Mouse (Mus musculus): ENCODE results near the gene Slc35c2.
A peak's percentile ranks its signal among the peaks of the same experiment; 100 is the strongest.

Gene Slc35c2

DNA sequence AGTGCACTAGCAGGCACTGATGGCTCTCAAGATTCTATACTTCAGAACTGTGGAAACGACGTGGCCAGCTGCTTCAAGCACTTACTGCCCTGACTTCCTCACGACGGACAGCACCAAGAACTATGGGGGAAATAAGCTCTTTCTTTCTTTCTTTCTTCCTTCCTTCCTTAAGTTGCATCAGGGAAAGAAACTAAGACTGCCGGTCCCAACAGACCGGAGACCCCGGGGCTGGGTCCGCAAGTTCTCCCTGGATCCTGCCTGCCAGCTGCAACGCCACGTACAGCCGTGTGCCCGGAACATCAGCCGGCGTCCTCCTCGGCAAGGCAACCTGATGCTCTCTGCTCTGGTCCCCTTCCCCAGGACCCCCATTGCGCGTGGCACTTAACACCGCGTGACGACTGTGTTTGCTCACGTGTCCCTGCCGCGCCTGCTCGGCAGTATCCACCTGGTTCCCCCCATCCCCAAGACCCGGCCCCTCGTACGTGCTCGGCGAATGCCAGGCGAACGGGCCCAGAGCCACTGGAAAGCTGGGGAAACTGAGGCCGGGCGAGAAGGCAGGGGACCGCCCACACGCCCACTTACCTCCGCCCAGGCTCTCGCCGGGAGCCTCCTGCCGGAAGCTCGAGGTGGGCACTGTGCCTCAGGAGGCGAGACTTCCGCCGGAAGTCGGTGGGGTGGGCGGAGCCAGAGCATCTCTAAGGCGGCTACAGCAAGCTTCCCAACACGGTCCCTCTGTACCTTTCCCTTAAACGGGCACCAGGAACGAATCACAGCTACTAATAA is at the start of gene Slc35c2:
Gene Slc35c2 (minus strand): TSS at position 668 of the 783 bp plus-strand sequence.
- DNase-seq = peak; percentile 98

DNA sequence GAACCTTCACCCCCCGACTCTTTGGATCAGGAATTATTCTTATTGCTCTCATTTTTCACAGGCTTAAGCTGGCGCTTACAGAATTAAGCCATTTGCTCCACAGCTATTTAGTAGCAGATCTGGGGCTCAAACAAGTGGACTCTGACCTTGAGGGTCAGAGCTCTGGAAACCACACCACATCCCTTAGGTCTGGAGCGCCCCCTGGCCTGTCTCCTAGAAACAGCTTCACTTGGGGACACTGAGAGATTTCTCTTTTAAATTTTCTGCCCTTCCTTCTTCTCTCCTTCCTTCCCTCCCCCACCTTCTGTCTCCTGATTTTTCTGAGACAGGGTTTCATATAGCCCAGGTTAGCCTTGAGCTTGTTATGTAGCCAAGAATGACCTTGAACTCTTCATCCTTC is 49.5 kb upstream of the Slc35c2 start:
- DNase-seq = peak; percentile 80 to 83

DNA sequence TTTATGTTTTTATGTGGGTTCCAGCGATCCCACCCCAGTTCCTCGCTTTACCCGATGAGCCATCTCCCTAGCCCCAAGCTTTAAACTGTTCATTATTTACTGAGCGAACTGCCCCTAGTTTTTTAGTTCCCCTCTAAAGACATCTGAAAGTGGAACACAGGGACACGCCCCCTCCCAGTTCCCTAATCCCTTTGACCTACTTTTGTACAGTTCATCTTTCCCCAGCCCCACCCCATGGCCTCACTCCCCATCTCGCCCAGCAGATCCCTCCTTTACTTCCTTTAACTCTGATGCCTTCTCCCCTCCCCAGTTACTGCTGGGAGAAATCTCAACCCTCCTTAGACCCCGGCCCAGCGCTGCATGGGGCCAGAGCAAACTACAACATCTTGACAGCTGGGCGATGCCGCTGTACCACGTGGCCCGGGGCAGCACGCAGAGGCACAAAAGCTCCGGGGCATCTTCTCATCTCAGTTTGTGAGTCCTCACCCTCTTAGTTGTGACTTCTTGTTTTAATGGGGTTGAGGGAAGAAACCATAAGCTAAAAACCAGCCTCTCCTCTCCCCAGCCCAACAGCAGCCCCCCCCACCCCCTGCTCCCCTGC is 45.0 kb upstream of the Slc35c2 start:
- no peak for DNase-seq

DNA sequence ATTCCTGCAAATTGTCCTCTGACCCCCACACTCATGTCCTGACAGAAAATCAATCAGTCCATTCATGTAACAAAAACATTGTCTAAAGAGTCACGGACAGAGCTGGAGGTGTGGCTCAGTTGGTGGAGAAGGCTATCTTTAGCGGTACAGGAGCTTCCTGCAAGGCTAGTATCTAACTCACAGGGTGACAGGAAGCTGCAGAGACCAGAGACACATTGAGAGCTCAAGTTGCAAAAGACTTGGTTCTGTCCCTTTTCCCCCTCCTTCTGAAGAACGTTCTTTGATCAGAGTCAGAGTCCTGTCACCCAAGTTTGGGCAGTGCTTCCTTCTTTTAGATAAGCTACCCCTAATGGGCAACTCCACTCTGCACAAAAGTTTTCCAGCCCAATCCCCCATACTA is 42.0 kb upstream of the Slc35c2 start:
- DNase-seq = no peak

DNA sequence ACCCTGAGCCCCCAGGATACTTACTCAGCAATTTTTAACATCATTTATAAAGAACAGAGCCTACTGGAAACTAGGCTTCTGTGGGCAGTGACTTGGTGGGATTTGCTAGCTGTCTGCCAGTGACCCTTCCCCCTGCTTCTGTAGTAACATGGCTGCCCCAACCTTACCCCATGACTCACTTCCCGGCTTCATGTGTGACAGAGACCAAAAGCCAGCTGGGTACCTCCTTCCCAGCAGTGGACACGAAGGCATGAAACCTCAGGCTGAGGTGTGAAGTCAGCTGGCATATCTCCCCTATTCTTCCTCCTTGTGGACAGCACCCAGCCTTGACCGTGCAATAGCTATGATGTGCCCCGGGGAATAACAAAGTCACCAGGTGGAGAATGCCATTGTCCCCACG is 41.1 kb upstream of the Slc35c2 start:
- DNase-seq = no peak

DNA sequence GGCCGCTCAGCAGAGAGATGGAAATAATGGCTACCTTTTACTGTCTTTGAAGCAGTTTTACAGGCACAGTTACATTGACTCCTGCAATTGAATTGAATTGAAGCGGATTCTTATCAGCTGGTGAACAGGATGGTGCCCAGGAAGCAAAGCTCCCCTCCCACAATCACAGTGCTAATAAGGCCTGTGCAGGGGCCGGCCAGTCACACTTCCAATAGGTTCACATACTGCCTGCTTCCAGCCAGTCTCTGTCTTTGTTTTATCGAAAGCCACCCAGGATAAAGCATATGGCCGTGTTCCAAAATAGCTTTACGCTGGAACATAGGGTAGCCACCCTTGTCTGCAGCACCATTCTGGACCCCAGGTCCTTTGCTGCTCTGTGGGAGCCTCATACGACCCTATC is 39.7 kb upstream of the Slc35c2 start:
- no peak for DNase-seq

DNA sequence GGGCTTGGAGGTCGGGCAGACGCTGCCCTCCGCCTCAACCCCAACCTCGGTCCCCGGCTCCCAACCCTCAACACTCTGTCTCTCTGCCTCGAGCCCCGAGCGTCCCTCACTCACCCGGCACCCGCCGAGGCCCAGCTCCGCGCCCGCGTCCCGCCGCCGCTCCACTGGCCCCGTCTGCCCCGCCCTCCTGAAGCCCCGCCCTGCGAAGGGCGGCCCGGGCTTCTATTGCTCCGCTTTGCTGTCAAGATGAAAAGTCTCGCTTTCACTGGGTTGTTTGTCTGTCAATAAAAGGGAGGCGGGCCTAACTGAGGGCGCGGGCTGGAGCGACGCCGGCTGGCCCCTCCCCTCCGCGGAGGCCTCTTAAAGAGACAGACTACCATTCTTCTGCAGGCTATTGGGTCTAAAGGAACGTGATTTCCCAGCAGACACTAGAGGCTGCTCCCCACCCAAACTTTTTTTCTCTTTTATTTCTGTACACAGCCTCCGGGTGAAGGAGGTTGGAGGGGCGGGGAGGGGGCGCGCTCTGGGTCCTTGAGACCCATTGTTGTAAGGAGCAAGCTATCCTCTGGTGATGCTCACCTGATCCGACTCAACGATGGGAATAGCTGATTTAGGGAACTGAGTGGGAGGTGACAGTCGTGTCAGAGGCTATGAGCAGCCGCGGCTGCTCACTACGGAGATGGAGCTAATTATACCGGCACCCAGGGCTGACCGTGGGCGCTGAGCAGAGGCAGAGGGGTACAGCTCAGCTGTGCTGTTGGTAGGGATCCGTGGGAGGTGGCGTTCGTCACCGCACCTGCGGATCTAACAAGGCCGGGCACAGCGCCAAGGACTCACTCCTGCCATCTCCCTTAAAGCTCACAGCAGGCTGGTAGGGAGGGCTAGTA is 38.9 kb upstream of the Slc35c2 start, which contains the start of gene Elmo2:
Gene Elmo2 (minus strand): TSS at position 176 of the 887 bp plus-strand sequence.
- peak; percentile 98 to 99 for DNase-seq

DNA sequence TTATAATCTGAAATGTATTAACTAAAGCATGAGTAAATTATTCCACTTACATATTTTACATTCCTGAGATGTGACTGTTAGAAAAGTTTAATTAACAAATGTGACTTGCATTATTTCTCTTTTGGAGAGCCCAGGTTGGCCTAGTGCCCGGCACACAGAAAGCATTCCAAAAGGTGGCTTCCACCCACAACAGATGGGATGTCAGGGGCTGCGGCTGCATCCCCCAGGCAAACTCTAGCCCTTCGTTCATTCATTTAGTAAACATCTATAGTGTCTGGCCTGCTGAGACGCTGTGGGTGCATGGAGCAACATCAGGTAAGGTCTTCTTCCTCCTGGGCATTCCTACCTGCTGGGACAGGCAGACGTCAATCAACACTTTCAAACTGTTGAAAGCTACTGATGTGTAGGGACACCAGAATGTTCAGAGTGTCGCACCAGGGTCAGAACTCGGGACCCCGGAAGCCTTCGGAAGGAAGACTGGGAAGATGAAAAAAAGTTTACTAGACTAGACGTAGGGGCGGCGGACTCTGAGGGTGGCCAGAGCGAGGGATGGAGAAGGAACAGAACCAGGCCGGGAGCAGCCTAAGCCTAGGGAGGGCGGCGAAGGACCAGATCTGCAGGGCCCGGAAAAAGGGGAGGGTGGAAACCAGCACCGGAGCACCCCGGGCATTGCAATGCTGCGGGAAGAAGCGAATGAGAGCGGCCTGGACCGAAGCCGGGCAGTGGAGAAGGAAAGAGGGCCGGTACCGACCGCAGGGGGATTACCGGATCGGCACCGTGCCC is 38.0 kb upstream of the Slc35c2 start:
- peak; percentile 76 to 77 for DNase-seq

DNA sequence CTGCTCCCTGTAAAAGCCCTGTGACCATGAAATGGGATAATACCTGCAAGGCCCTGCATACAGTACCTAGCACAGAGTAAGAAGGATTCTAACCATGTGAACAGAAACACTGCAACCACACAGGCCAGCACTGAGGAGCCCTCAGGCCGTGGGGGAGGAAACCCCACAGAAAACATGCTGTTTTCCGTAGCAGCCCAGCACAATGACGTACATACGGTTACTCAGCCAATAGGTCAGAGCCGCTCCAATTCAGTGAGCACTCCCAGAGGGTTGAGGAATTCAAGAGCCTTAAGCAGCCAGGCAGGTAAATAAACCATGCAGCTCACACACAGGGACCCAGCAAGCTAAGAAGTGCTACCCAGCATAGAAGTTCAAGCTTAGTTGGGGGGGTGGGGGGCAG is 36.3 kb upstream of the Slc35c2 start:
- DNase-seq = peak in 1 of 2 experiments; percentile 56

DNA sequence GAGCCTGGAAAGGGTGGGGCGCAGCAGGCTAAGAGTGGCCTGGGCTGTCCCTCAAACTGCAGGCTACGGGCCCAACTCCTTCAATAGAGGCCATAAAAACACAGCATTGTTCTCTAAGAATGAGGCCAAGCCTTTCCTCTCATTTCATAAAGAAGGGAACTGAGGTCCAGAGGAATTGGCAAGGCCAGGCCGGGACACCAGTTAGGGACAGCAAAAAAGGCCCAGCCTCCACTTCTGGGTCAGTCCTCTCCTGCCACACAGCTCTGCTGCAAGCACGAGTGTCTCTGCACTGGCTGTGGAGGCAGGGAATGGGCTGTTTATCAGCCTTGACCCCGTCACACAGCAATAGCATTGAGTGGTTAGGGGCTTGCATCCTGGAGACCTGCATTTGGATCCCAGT is 35.8 kb upstream of the Slc35c2 start:
- peak in 1 of 2 experiments; percentile 35 for DNase-seq

DNA sequence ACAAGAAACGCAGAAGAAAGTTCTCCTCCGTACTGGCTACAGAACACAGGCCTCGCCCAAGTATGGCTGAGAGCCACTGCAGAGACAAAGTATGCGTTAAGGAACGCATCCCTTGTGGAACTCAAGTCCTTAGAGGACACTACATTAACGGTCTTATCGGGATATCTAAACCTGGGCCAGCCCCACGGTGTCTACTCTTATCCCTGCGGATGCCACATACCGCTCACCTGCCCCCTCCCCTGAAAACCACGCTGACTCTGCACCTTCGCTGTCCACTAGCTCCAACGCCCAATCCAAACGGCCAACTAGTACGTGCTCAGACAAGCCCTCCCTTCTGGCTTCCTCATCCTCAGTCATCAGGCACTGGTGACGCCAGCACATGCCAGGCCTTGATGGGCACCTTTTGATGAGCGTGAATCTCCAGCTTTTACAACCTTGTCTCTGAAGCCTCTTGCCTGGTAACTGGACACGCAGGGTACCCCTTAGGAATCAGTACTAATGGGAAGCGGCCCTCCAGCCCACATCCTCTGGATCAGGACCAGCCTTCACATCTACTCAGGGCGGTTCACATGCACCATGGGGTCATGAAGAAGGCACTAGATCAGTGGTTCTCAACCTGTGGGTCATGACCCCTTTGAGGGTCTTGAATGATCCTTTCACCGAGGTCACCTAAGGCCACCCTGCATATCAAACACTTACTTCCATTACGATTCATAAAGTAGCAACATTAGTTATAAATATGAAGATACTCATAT is 34.5 kb upstream of the Slc35c2 start:
- no peak for DNase-seq

DNA sequence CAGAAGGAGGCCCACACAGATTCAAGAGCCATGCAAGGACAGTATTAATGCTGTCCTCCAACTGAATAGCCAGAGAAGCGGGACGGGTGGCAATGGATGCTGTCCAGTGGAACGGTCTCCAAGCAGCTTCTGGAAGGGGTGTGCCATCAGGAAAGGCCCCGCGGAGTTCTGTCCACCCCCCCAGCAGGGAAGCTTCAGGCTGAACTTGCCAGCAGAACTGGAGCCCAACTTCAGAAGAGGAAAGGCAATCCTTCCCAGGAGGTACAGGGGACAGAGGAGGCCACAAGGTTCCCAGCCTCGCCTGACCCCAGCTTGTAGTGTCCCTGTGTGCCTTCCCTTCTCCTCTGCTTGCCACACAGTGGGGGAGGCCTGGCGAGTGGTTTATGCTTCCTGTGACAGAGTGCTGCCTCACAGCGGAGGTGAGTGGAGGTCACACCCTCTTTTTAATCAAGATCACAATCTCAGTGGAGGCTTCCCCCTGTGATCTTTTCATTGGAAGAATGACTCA is 33.8 kb upstream of the Slc35c2 start:
- DNase-seq = peak; percentile 61 to 62

DNA sequence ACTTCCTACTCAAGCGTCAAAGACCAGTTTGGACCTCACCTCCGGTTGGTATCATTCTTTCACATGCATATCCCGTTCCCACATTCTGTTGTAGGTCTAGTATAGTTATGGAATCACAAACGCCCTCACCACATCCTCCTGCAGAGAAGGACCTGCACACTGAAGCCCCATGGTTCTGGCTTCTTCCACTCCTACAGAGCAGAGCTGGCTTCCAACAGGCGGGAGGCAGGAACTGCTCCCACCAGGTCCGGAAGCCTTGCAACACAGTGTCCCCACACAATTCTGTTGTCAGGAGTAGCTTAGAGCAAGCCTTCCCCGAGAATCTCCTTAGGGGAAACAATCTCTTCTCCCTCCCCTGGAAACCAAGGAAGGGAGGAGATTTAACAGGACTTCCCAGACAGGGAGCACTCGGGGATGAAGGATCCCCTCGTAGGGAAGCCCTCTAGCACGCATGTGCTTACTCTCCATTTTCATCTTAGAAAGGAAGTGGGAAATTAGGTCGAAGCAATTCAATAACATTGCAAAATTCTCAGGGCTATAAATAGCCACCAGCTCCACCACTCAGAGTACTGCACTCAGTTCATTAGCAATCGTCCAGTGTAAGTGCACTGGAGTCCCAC is 33.0 kb upstream of the Slc35c2 start:
- DNase-seq = peak; percentile 41 to 62

DNA sequence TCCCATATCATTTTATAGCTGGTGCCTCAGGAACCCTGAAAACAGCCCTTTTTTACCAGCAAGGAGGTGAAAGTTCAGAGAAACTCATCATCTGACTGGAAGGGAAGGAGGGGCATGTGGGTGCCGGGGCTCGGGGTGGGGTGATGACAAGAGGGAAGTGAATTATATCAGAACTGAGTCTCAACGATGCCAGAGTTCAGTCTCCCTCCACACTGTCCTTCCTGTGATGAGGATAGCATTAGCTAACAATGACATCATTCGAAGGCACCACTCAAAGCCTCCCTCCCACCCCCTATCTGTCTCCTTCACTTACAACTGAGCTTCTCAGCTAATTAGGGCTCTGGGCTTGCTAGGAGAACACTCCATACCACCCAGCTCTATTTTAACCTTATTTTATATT is 31.8 kb upstream of the Slc35c2 start:
- DNase-seq = no peak

DNA sequence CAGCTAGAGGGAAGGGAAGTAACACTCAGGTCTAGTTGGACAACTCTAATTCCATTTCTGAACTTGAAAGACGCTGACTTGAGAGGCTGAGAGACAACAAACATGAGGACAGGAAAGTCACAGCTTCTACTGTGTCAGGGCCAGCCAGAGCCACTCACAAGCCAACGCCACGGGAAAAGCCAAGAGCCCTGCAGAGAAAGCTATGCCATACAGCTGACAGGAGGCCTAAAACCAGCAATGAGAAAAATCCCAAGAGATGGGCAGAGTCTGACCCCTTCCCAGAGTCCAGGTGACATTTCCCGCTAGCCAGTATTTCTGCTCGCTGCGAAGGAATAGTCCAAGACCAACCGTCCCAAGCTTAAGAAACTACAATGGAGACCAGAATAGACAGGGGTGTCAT is 31.3 kb upstream of the Slc35c2 start:
- peak; percentile 27 to 50 for DNase-seq

DNA sequence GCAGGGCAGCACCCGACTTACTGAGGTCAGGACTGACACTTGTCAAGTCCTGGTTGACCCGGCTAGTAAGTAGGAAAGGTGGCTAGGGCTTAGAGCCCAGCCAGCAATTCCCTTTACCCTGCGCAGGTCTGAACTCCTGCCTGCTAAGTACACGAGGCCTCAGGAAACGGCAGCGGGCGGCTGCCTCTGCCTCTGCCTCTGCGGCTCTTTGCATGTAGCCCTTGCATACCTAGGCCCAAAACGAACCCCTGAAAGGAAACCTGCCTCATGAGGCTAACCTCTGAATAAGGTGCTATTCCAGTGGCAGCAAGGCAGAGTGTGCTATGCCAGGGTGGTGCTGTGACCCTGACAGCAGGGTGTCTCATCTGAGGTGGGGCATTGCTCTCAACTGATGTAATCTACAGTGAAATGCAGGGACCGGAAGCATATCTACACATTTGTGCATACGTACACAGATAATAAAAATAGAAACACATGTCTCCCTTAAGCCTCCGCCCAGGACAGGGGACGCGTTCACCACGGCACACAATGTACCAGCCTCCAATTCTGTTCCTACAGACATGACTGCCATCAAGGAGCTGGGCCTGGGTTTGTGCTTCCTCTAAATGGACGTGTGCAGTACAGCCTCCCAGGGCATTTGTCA is 30.1 kb upstream of the Slc35c2 start:
- peak; percentile 11 to 24 for DNase-seq

DNA sequence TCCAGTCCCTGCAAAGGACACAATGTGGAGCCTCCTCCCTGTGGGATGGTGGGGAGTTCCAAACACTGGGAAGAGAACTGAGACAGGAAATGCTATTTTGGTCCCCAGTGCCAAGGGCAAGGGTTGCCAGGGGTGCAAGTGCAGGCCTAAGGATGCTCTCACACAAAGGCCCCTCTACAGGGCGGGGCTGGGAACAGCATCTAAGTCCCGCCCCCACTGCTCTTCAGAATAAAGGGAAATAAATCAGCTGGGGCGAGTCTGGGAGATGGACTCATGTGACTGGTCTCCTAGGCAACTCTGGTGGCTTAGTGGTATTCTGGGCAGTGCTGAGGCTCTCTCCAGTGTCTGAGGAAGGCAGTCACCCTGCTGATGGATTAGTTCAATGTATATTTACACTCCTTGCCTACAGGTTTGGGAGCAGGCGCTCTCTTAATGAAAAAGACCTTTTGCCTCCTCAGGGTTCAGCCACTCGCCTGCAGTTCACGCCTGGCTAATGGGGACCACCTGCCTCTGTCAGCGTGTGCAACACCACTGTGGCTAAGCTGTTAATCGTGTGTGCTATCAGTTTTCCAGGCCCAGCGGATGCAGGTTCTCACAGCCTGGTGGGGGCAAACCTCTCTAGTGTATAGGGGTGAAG is 29.3 kb upstream of the Slc35c2 start:
- DNase-seq = peak; percentile 50 to 54

DNA sequence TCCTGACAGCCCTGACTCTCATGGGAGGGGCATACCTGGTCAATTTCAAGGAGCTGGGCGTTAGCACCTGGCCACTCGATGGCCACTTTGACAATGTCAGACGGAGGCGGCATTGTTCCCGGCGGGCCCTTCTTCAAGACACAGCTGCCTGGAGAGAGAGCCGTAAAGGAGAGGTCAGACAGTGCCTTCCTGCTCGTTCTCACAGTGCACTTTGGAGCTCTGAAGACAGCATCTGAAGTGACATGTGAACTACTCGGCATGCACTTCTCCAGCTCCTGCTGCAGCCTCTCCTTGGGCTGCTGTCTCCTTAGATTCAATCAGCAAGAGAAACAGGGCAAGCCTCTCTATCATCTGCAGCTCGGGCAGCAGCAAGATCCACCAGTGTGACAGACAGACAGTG is 28.5 kb upstream of the Slc35c2 start:
- DNase-seq = peak in 1 of 2 experiments; percentile 26

DNA sequence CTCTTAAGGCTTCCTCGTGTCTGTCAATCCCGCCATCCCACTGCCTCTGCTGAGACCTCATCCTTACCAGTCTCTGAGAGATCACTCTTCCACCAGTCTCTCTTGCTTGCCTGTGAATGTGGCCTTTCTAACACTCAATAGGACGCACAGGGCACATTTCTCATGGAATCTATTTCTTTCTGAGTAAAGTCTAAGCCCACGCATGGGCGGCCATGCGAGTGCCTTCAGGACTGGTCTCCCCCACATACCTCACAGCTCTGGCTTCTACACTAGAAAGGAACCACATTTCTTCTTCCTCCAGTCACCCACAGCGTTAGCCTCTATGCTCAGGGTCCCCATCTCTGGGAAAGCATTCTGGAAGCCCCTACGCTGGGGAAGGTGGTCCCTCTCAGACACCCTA is 26.5 kb upstream of the Slc35c2 start:
- no peak for DNase-seq

DNA sequence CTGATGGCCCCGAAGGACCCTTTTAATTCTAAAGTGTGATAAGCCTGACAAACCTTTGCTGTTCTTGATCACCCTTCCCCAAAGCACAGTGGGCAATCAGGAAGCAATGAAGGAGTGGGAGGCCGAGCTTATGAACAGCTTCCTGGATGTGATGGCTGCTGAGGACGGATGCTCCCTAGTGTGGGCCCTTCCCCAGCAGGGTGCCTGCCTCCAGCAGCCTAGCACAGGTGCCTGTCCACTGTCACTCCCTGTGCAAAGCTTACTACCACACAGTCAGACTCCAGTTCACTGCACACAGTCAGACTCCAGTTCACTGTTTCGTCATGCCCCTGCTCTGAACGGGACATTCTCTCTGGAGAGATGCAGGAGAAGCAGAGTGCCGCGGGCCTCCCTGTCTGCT is 24.7 kb upstream of the Slc35c2 start:
- peak in 1 of 2 experiments; percentile 50 for DNase-seq

Measured in cerebellum, postnatal 14 days (tissue).